Mouse (Mus musculus) myocyte (in vitro differentiated cells): ENCODE data around the gene Plcg1.

Experiments used
- CEBPB ChIP-seq: IDR thresholded peaks from 2 replicates; pipeline ENCODE4 v1.6.1; 2011; ENCODE audit warnings: mild to moderate bottlenecking, moderate library complexity; ENCODE audit not compliant: poor library complexity, insufficient read depth, severe bottlenecking
- E2F4 ChIP-seq: IDR thresholded peaks from one replicate; pipeline ENCODE4 v1.6.1; 2011; ENCODE audit warnings: mild to moderate bottlenecking, control low read depth, moderate library complexity; ENCODE audit not compliant: insufficient read depth
- MAX ChIP-seq: IDR thresholded peaks from one replicate; pipeline ENCODE4 v1.6.1; 2011; ENCODE audit warnings: low read depth, mild to moderate bottlenecking, control low read depth
- MYOD1 ChIP-seq, 3 experiments: IDR thresholded peaks; one replicate each; pipeline ENCODE4 v1.6.1; 2011; ENCODE audit warnings: control low read depth in 2 of 3, low read depth in 2 of 3, mild to moderate bottlenecking in 2 of 3, moderate library complexity in 1 of 3; ENCODE audit not compliant: insufficient read length in 2 of 3, control insufficient read depth in 1 of 3
- MYOG ChIP-seq, 3 experiments: IDR thresholded peaks; one replicate each; pipeline ENCODE4 v1.6.1; 2011; ENCODE audit warnings: control low read depth in 2 of 3, low read depth in 2 of 3, mild to moderate bottlenecking in 2 of 3; ENCODE audit not compliant: insufficient read length in 2 of 3, control insufficient read depth in 1 of 3, insufficient read depth in 1 of 3
- POLR2A ChIP-seq: IDR thresholded peaks from one replicate; pipeline ENCODE4 v1.6.1; 2011; ENCODE audit warnings: low read depth, mild to moderate bottlenecking, control low read depth, moderate library complexity; ENCODE audit not compliant: insufficient read length
- POLR2AphosphoS2 ChIP-seq: IDR thresholded peaks from one replicate; pipeline ENCODE4 v1.6.1; 2011; ENCODE audit warnings: low read depth, control low read depth; ENCODE audit not compliant: insufficient read length
- REST ChIP-seq: IDR thresholded peaks from one replicate; pipeline ENCODE4 v1.6.1; 2011; ENCODE audit warnings: mild to moderate bottlenecking, control low read depth, moderate library complexity; ENCODE audit not compliant: insufficient read depth, insufficient read length
- SRF ChIP-seq: IDR thresholded peaks from one replicate; pipeline ENCODE4 v1.6.1; 2011; ENCODE audit warnings: low read depth; ENCODE audit not compliant: control insufficient read depth, insufficient read length
- TCF12 ChIP-seq: IDR thresholded peaks from one replicate; pipeline ENCODE4 v1.6.1; 2011; ENCODE audit warnings: mild to moderate bottlenecking, control low read depth; ENCODE audit not compliant: poor library complexity, insufficient read depth, severe bottlenecking
- TCF3 ChIP-seq: IDR thresholded peaks from one replicate; pipeline ENCODE4 v1.6.1; 2011; ENCODE audit warnings: low read depth, control low read depth; ENCODE audit not compliant: insufficient read length
- USF1 ChIP-seq: IDR thresholded peaks from one replicate; pipeline ENCODE4 v1.6.1; 2011; ENCODE audit warnings: low read depth, mild to moderate bottlenecking, control low read depth, moderate library complexity

- TF ChIP-seq MAX (no peak), REST (no peak), POLR2A (no peak), CEBPB (no peak), E2F4 (no peak), TCF12 (no peak), MYOG (IDR thresholded peaks at IDR 0.05; ENCODE audit: control insufficient read depth in 1 of 3, insufficient read depth in 1 of 3, insufficient read length in 2 of 3, low read depth in 2 of 3) (no peak), USF1 (no peak), TCF3 (no peak), MYOD1 (IDR thresholded peaks at IDR 0.05; ENCODE audit: control insufficient read depth in 1 of 3, insufficient read length in 2 of 3, low read depth in 2 of 3) (no peak), POLR2AphosphoS2 (no peak), SRF (no peak)
Observed at GRCm38 (mm10) chr2:160780154-160780833, 49.2 kb downstream of the Plcg1 start.
